Mouse (Mus musculus): ENCODE data around the gene Slc36a2.

DNA sequence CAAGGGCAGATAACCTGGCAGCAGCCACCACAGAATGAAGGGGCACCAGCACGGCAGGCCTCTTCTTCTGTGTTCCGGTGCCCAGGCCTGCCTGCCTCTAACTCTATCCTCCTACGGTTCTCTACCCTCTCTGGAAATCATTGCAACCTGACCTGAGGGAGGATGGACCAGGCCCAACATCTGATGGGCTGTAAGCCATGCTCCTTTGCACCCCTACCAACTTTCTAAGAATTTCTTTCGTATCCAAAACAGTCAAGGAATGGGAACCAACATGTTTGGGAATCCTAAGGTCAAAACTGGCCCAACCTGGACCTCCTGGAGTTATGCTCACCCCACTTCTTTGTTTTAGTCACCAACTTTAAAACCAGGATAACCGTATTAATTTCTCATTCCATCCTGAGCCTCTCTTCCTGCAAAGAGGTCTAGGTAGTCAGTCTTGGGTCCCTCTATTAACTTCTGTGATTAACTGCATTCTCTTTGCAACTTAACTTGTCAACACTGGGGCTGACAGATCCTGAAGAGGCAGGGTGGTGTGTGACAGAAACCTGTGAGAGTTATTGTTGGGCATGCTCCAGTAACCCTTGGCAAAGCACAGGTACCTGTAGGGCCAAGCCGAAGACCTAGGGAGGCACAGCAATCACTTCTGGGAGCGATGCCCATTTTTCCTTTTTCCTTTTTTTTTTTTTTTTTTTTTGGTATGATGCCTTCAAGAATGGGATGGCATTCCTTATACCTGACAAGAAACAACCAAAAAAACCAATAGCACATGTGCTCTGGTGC lies 75.2 kb downstream of the Slc36a2 start:
- TF ChIP-seq CTCF (IDR thresholded peaks at IDR 0.05; ENCODE audit: low read depth, low read length), result no peak
- TF ChIP-seq POLR2A (IDR thresholded peaks at IDR 0.05; ENCODE audit: extremely low read depth, insufficient read depth, low read length), result no peak
